Mouse (Mus musculus): ENCODE results near the gene Agbl2. TPM values are rescaled to one million over a fixed set of nuclear protein-coding genes. Genes with fewer than 3 reads are reported as not detected.
"Not testable (repeated sequence)": the region's sequence is repeated elsewhere in the genome, so short reads cannot be mapped to it uniquely, and the experiment has no call there.

Agbl2 gene
- polyA plus RNA-seq, 1 experiment from 2014 or later, result not detected

GRCm38 (mm10) chr2:90816144-90816543, 33.6 kb downstream of the Agbl2 start:
- Histone ChIP-seq H3K4me3 (replicated peaks) (no peak overlapping the region), H3K36me3 (replicated peaks) (no peaks in the 10 kb centered on the region)
- 66% methylated on average over 4 of the region's 4 CpGs for WGBS (ENCODE audit: insufficient replicate concordance)

DNA sequence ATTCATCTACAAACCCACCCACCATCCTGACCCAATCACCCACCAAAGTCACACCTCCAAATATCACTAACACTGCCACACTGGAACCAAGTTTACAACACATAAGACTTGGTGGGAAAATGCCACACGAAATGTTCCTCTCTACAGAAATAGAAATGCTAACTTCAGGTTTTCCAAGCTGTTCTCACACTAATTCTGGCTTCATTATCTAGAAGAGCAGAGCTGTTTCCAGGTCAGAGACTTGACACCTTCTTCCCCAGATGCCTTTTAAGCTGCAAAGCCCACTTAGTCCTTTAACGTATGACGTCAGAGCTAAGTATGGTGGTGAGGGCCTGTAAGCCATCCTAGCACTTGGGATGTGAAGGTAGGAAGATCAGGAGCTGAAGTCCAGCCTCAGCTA, 36.2 kb downstream of the Agbl2 start:
- no peak for ATAC-seq (ENCODE audit: insufficient read depth)
- Histone ChIP-seq H3K9me3 (replicated peaks) (no peaks in the 10 kb centered on the region), H3K9ac (no peak overlapping the region), H3K27me3 (no peaks in the 10 kb centered on the region), H3K4me3 (replicated peaks) (no peak overlapping the region), H3K4me2 (no peak overlapping the region), H3K36me3 (replicated peaks) (no peaks in the 10 kb centered on the region), H3K27ac (replicated peaks) (no peak overlapping the region), H3K4me1 (replicated peaks) (no peaks in the 10 kb centered on the region)
- WGBS (ENCODE audit: insufficient replicate concordance), result 76% methylated on average over 3 of the region's 3 CpGs

More at GRCm38 (mm10) chr2:90816144-90816543, 33.6 kb downstream of the Agbl2 start:
- no peaks in the 10 kb centered on the region for H3K27me3 ChIP-seq
- H3K4me2 ChIP-seq, result no peak overlapping the region
- H3K9ac ChIP-seq, result no peak overlapping the region
- H3K4me1 ChIP-seq (replicated peaks), result no peaks in the 10 kb centered on the region
- H3K27ac ChIP-seq (replicated peaks), result no peak overlapping the region
- no peaks in the 10 kb centered on the region for H3K9me3 ChIP-seq (replicated peaks)
- ATAC-seq (ENCODE audit: insufficient read depth), result no peak

GRCm38 (mm10) chr2:90820894-90821293, 38.4 kb downstream of the Agbl2 start:
- H3K9me3 ChIP-seq (replicated peaks), result no peaks in the 10 kb centered on the region
- no peak overlapping the region for H3K9ac ChIP-seq
- no peaks in the 10 kb centered on the region for H3K36me3 ChIP-seq (replicated peaks)
- H3K4me3 ChIP-seq (replicated peaks), result no peak overlapping the region
- ATAC-seq (ENCODE audit: insufficient read depth), result no peak
- no peak overlapping the region for H3K4me2 ChIP-seq
- H3K27ac ChIP-seq (replicated peaks), result no peak overlapping the region
- no peaks in the 10 kb centered on the region for H3K4me1 ChIP-seq (replicated peaks)
- 57% methylated on average over 3 of the region's 3 CpGs for WGBS (ENCODE audit: insufficient replicate concordance)
- no peaks in the 10 kb centered on the region for H3K27me3 ChIP-seq

- Histone ChIP-seq H3K36me3 (replicated peaks) (no peaks in the 10 kb centered on the region), H3K27ac (replicated peaks) (no peak overlapping the region), H3K4me1 (replicated peaks) (no peaks in the 10 kb centered on the region), H3K27me3 (no peaks in the 10 kb centered on the region), H3K9me3 (replicated peaks) (no peaks in the 10 kb centered on the region), H3K4me3 (replicated peaks) (no peak overlapping the region), H3K9ac (no peak overlapping the region), H3K4me2 (no peak overlapping the region)
- no peak for ATAC-seq (ENCODE audit: insufficient read depth)
- WGBS (ENCODE audit: insufficient replicate concordance), result 56% methylated on average over 2 of the region's 2 CpGs
Measured at GRCm38 (mm10) chr2:90822978-90823377, 40.5 kb downstream of the Agbl2 start.

GRCm38 (mm10) chr2:90823781-90824180, 41.3 kb downstream of the Agbl2 start:
- Histone ChIP-seq H3K4me3 (replicated peaks) (no peak overlapping the region), H3K27ac (replicated peaks) (no peak overlapping the region), H3K4me1 (replicated peaks) (no peaks in the 10 kb centered on the region), H3K9ac (no peak overlapping the region), H3K27me3 (no peaks in the 10 kb centered on the region), H3K36me3 (replicated peaks) (no peaks in the 10 kb centered on the region), H3K4me2 (no peak overlapping the region), H3K9me3 (replicated peaks) (no peaks in the 10 kb centered on the region)
- no peak for ATAC-seq (ENCODE audit: insufficient read depth)
- WGBS (ENCODE audit: insufficient replicate concordance), result 68% methylated on average over 6 of the region's 6 CpGs

- ATAC-seq (ENCODE audit: insufficient read depth); H3K9ac ChIP-seq; H3K4me3 ChIP-seq (replicated peaks); H3K4me1 ChIP-seq (replicated peaks); H3K4me2 ChIP-seq; H3K9me3 ChIP-seq (replicated peaks); H3K36me3 ChIP-seq (replicated peaks); H3K27ac ChIP-seq (replicated peaks); H3K27me3 ChIP-seq: not testable (repeated sequence)
- 55% methylated on average over 10 of the region's 10 CpGs for WGBS (ENCODE audit: insufficient replicate concordance)
Measured at GRCm38 (mm10) chr2:90824528-90824927, 42.0 kb downstream of the Agbl2 start.

DNA sequence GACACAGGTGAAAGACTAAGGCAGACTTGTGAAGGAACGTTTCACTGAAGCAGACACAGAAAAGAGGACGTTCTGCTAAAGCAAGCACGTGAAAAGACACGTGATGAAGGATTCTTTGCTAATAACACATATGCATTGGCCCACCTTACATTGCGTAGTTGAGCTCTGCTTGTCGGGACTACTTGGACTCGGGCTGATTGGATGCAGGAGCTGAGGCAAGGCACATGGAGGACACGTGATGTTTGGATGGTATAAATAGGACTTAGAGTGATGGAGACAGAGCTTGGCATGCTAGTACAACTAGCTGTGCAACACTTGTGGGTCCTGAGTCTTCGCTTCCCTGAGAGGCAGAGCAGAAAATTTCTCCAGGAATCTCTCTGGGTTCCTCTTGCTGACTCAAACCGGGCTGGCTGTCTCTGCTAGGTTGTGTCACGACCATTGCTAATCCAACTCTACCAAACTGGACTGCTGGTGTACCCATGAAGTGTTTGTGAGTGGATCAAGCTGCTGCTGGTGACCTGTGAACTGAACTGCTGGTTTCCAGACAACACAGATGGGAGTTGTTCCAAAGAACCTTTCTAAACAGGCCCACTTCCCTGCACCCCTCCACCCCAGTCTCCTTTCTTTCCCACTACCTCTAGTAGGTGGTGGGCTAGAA, 43.1 kb downstream of the Agbl2 start:
- no peak for ATAC-seq (ENCODE audit: insufficient read depth)
- Histone ChIP-seq H3K27ac (replicated peaks) (no peak overlapping the region), H3K36me3 (replicated peaks) (no peaks in the 10 kb centered on the region), H3K4me1 (replicated peaks) (no peaks in the 10 kb centered on the region), H3K4me2 (no peak overlapping the region), H3K4me3 (replicated peaks) (no peak overlapping the region), H3K27me3 (no peaks in the 10 kb centered on the region), H3K9me3 (replicated peaks) (no peaks in the 10 kb centered on the region), H3K9ac (no peak overlapping the region)
- WGBS (ENCODE audit: insufficient replicate concordance), result 69% methylated on average over 11 of the region's 11 CpGs

GRCm38 (mm10) chr2:90828739-90829138, 46.2 kb downstream of the Agbl2 start:
- Histone ChIP-seq H3K9ac (no peak overlapping the region), H3K9me3 (replicated peaks) (no peaks in the 10 kb centered on the region), H3K36me3 (replicated peaks) (no peaks in the 10 kb centered on the region), H3K4me2 (no peak overlapping the region), H3K27ac (replicated peaks) (no peak overlapping the region), H3K27me3 (no peaks in the 10 kb centered on the region), H3K4me3 (replicated peaks) (no peak overlapping the region), H3K4me1 (replicated peaks) (no peaks in the 10 kb centered on the region)
- 32% methylated on average over 7 of the region's 7 CpGs for WGBS (ENCODE audit: insufficient replicate concordance)
- ATAC-seq (ENCODE audit: insufficient read depth), result no peak

- no peak for ATAC-seq (ENCODE audit: insufficient read depth)
- Histone ChIP-seq H3K27ac (replicated peaks) (no peak overlapping the region), H3K9me3 (replicated peaks) (no peaks in the 10 kb centered on the region), H3K4me2 (no peak overlapping the region), H3K4me3 (replicated peaks) (no peak overlapping the region), H3K9ac (no peak overlapping the region), H3K4me1 (replicated peaks) (no peaks in the 10 kb centered on the region), H3K27me3 (no peaks in the 10 kb centered on the region), H3K36me3 (replicated peaks) (no peaks in the 10 kb centered on the region)
- WGBS (ENCODE audit: insufficient replicate concordance), result 58% methylated on average over 5 of the region's 5 CpGs
Measured at GRCm38 (mm10) chr2:90833502-90833901, 51.0 kb downstream of the Agbl2 start.

- Histone ChIP-seq H3K4me3 (replicated peaks) (no peak overlapping the region), H3K36me3 (replicated peaks) (no peaks in the 10 kb centered on the region), H3K9me3 (replicated peaks) (no peaks in the 10 kb centered on the region), H3K27me3 (no peaks in the 10 kb centered on the region), H3K4me1 (replicated peaks) (no peaks in the 10 kb centered on the region), H3K4me2 (no peak overlapping the region), H3K27ac (replicated peaks) (no peak overlapping the region), H3K9ac (no peak overlapping the region)
- ATAC-seq (ENCODE audit: insufficient read depth), result no peak
- 79% methylated on average over 2 of the region's 2 CpGs for WGBS (ENCODE audit: insufficient replicate concordance)
Measured at GRCm38 (mm10) chr2:90838621-90839020, 56.1 kb downstream of the Agbl2 start.

DNA sequence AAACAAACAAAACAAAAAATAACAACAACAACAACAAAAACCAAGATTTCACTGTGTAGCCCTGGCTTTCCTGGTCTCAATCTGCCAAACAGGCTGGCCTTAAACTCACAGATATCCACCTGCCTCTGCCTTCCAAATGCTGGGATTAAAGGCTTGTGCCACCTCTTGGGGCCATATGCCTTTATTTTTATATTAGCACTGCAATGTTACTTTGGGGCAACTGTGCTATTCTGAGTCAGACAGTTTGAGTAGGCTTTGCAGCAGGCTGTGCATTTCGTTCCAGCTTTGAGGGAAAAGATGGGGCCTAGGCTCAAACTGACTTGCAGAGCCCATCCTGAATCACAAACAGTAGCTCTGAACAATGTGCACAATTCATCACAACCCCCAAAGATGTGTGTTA, 61.1 kb downstream of the Agbl2 start:
- no peak overlapping the region for H3K4me2 ChIP-seq
- H3K4me1 ChIP-seq (replicated peaks), result peaks cover 24% of the 10 kb centered on the region
- H3K9ac ChIP-seq, result no peak overlapping the region
- no peaks in the 10 kb centered on the region for H3K9me3 ChIP-seq (replicated peaks)
- no peak for ATAC-seq (ENCODE audit: insufficient read depth)
- H3K27ac ChIP-seq (replicated peaks), result no peak overlapping the region
- 65% methylated on average over 1 of the region's 1 CpGs for WGBS (ENCODE audit: insufficient replicate concordance)
- H3K27me3 ChIP-seq, result no peaks in the 10 kb centered on the region
- H3K36me3 ChIP-seq (replicated peaks), result no peaks in the 10 kb centered on the region
- no peak overlapping the region for H3K4me3 ChIP-seq (replicated peaks)

GRCm38 (mm10) chr2:90844262-90844661, 61.7 kb downstream of the Agbl2 start:
- H3K27me3 ChIP-seq, result no peaks in the 10 kb centered on the region
- no peak overlapping the region for H3K27ac ChIP-seq (replicated peaks)
- no peaks in the 10 kb centered on the region for H3K9me3 ChIP-seq (replicated peaks)
- peaks cover 28% of the 10 kb centered on the region for H3K4me1 ChIP-seq (replicated peaks)
- H3K4me3 ChIP-seq (replicated peaks), result no peak overlapping the region
- WGBS (ENCODE audit: insufficient replicate concordance), result 75% methylated on average over 5 of the region's 5 CpGs
- 0 out of 2 replicates have a peak, but pooled peaks cover under 1% of the 10 kb centered on the region for H3K36me3 ChIP-seq (replicated peaks)
- ATAC-seq (ENCODE audit: insufficient read depth), result no peak
- no peak overlapping the region for H3K9ac ChIP-seq
- H3K4me2 ChIP-seq, result no peak overlapping the region

Data from liver, embryonic 15.5 days (tissue).